Mouse (Mus musculus): Measurements from ENCODE around the gene Boc. TPM values are rescaled to one million over a fixed set of nuclear protein-coding genes. Genes with fewer than 3 reads are reported as not detected.

Boc gene
- polyA plus RNA-seq, 1 experiment = 14.3 TPM

GRCm38 (mm10) chr16:44546831-44547230 lies 11.9 kb downstream of the Boc start:
- Histone ChIP-seq H3K27ac (ENCODE audit: insufficient read depth, low read length) (no peak overlapping the region), H3K4me3 (ENCODE audit: insufficient read depth, low read length) (no peak overlapping the region), H3K4me1 (ENCODE audit: control insufficient read depth, insufficient read depth, low read length) (peaks cover 9% of the 10 kb centered on the region)
- TF ChIP-seq CTCF (IDR thresholded peaks at IDR 0.05; ENCODE audit: extremely low read depth, insufficient read depth, low read length) (no peak), POLR2A (IDR thresholded peaks at IDR 0.05; ENCODE audit: extremely low read depth, insufficient read depth, low read length) (no peak)

GRCm38 (mm10) chr16:44545939-44546338 lies 12.8 kb downstream of the Boc start:
- TF ChIP-seq POLR2A (IDR thresholded peaks at IDR 0.05; ENCODE audit: extremely low read depth, insufficient read depth, low read length) (no peak), CTCF (IDR thresholded peaks at IDR 0.05; ENCODE audit: extremely low read depth, insufficient read depth, low read length) (no peak)
- Histone ChIP-seq H3K4me1 (ENCODE audit: control insufficient read depth, insufficient read depth, low read length) (peaks cover 7% of the 10 kb centered on the region), H3K27ac (ENCODE audit: insufficient read depth, low read length) (no peak overlapping the region)

GRCm38 (mm10) chr16:44545153-44545552 lies 13.5 kb downstream of the Boc start:
- H3K27ac ChIP-seq (ENCODE audit: insufficient read depth, low read length) = no peak overlapping the region
- TF ChIP-seq POLR2A (IDR thresholded peaks at IDR 0.05; ENCODE audit: extremely low read depth, insufficient read depth, low read length) (no peak), CTCF (IDR thresholded peaks at IDR 0.05; ENCODE audit: extremely low read depth, insufficient read depth, low read length) (no peak)
- H3K4me1 ChIP-seq (ENCODE audit: control insufficient read depth, insufficient read depth, low read length) = peaks cover 6% of the 10 kb centered on the region
- no peak overlapping the region for H3K4me3 ChIP-seq (ENCODE audit: insufficient read depth, low read length)

More at GRCm38 (mm10) chr16:44545939-44546338, 12.8 kb downstream of the Boc start:
- no peak overlapping the region for H3K4me3 ChIP-seq (ENCODE audit: insufficient read depth, low read length)

GRCm38 (mm10) chr16:44543098-44543497 lies 15.6 kb downstream of the Boc start:
- Histone ChIP-seq H3K4me3 (ENCODE audit: insufficient read depth, low read length) (no peak overlapping the region), H3K27ac (ENCODE audit: insufficient read depth, low read length) (no peak overlapping the region), H3K4me1 (ENCODE audit: control insufficient read depth, insufficient read depth, low read length) (peaks cover 5% of the 10 kb centered on the region)
- TF ChIP-seq POLR2A (IDR thresholded peaks at IDR 0.05; ENCODE audit: extremely low read depth, insufficient read depth, low read length) = no peak
- peak; percentile 31; the same call in 1 of the 2 replicates for TF ChIP-seq CTCF (IDR thresholded peaks at IDR 0.05; ENCODE audit: extremely low read depth, insufficient read depth, low read length)

GRCm38 (mm10) chr16:44542029-44542690 lies 16.5 kb downstream of the Boc start:
- no peak overlapping the region for H3K4me3 ChIP-seq (ENCODE audit: insufficient read depth, low read length)
- no peak for TF ChIP-seq CTCF (IDR thresholded peaks at IDR 0.05; ENCODE audit: extremely low read depth, insufficient read depth, low read length)
- no peak for TF ChIP-seq POLR2A (IDR thresholded peaks at IDR 0.05; ENCODE audit: extremely low read depth, insufficient read depth, low read length)
- H3K4me1 ChIP-seq (ENCODE audit: control insufficient read depth, insufficient read depth, low read length) = peaks cover 5% of the 10 kb centered on the region
- no peak overlapping the region for H3K27ac ChIP-seq (ENCODE audit: insufficient read depth, low read length)

GRCm38 (mm10) chr16:44539611-44540010 lies 19.1 kb downstream of the Boc start:
- Histone ChIP-seq H3K4me1 (ENCODE audit: control insufficient read depth, insufficient read depth, low read length) (peaks cover 3% of the 10 kb centered on the region), H3K27ac (ENCODE audit: insufficient read depth, low read length) (no peak overlapping the region), H3K4me3 (ENCODE audit: insufficient read depth, low read length) (no peak overlapping the region)
- TF ChIP-seq POLR2A (IDR thresholded peaks at IDR 0.05; ENCODE audit: extremely low read depth, insufficient read depth, low read length) = no peak
- TF ChIP-seq CTCF (IDR thresholded peaks at IDR 0.05; ENCODE audit: extremely low read depth, insufficient read depth, low read length) = no peak

- H3K27ac ChIP-seq (ENCODE audit: insufficient read depth, low read length) = no peak overlapping the region
- H3K4me1 ChIP-seq (ENCODE audit: control insufficient read depth, insufficient read depth, low read length) = peaks cover 3% of the 10 kb centered on the region
- no peak for TF ChIP-seq POLR2A (IDR thresholded peaks at IDR 0.05; ENCODE audit: extremely low read depth, insufficient read depth, low read length)
- no peak for TF ChIP-seq CTCF (IDR thresholded peaks at IDR 0.05; ENCODE audit: extremely low read depth, insufficient read depth, low read length)
- H3K4me3 ChIP-seq (ENCODE audit: insufficient read depth, low read length) = no peak overlapping the region
These were observed 20.0 kb downstream of the Boc start for GRCm38 (mm10) chr16:44538401-44539395.

- TF ChIP-seq CTCF (IDR thresholded peaks at IDR 0.05; ENCODE audit: extremely low read depth, insufficient read depth, low read length) (no peak), POLR2A (IDR thresholded peaks at IDR 0.05; ENCODE audit: extremely low read depth, insufficient read depth, low read length) (no peak)
- Histone ChIP-seq H3K4me1 (ENCODE audit: control insufficient read depth, insufficient read depth, low read length) (peaks cover 5% of the 10 kb centered on the region), H3K4me3 (ENCODE audit: insufficient read depth, low read length) (no peak overlapping the region), H3K27ac (ENCODE audit: insufficient read depth, low read length) (no peak overlapping the region)
These were observed 24.6 kb downstream of the Boc start for GRCm38 (mm10) chr16:44534122-44534521.

- H3K4me1 ChIP-seq (ENCODE audit: control insufficient read depth, insufficient read depth, low read length) = peaks cover 3% of the 10 kb centered on the region
- TF ChIP-seq CTCF (IDR thresholded peaks at IDR 0.05; ENCODE audit: extremely low read depth, insufficient read depth, low read length) (no peak), POLR2A (IDR thresholded peaks at IDR 0.05; ENCODE audit: extremely low read depth, insufficient read depth, low read length) (no peak)
- H3K4me3 ChIP-seq (ENCODE audit: insufficient read depth, low read length) = no peak overlapping the region
- H3K27ac ChIP-seq (ENCODE audit: insufficient read depth, low read length) = no peak overlapping the region
These were observed 25.2 kb downstream of the Boc start for GRCm38 (mm10) chr16:44533522-44533921.
